Mouse (Mus musculus): ENCODE measurements around the gene Scn10a. TPM values are rescaled to one million over a fixed set of nuclear protein-coding genes. Genes with fewer than 3 reads are reported as not detected.

Gene Scn10a
- polyA plus RNA-seq, 1 experiment from 2014 or later: 0.08 TPM

DNA sequence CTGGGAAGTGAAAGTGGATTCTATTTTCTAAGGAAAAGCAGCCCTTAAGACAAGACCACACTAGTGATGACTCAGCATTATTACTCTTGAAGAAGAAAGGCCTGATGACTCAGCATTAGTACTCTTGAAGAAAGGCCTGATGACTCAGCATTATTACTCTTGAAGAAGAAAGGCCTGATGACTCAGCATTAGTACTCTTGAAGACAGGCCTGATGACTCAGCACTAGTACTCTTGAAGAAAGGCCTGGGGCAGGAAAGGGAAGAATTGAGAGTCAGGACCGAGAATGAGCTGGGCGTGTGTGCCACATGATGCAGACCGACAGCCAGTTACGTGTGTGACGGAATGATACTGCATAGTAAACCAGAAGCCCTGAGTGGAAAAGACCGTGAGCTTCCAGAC, 77.1 kb downstream of the Scn10a start:
- no peak for ATAC-seq
- no peak for TF ChIP-seq CTCF (IDR thresholded peaks at IDR 0.05)
- H3K27me3 ChIP-seq: peaks cover 8% of the 10 kb centered on the region
- no peak for DNase-seq (ENCODE audit: low read depth, low spot score)
- in situ Hi-C loops (cut with MboI; ENCODE audit: low pct_unique_long_range_greater_than_20kb): no loop called here
- CTCF ChIA-PET: no interaction called here
- POLR2A ChIA-PET: no interaction called here

DNA sequence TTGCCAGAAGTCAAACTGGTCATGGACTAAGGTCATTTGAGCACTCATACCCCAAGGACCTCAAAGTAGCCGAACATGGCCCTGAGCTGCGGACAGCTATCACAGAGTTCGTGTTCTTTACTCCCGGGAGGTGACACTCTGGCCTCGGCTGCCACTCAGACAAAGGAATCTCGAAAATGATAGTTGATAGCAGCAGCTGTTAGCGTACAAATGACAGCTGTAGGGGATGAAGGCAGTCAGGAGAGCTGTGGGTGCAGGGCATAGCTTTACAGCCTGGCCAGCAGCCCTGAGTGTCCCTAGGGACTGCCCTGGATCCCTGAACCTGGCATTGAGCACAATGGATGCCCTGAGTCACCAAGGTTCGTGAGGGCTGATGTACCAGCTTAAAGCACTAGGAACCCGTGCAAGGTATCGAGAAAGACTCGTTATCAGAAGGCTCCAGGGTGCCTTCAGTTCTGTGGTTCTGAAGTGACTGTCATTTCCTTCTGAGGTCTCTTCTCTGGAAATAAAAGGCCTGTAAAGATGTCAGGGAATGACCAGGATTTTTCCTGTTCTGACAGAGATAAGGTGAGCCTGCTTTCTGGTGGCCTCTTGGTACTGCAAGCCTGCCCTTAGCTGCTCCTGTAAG, 84.8 kb downstream of the Scn10a start:
- no peak for ATAC-seq
- POLR2A ChIA-PET: no interaction called here
- no peak for DNase-seq (ENCODE audit: low read depth, low spot score)
- peaks cover 17% of the 10 kb centered on the region for H3K27me3 ChIP-seq
- CTCF ChIA-PET: interaction anchor here (0.9 kb wide), 1 partner anchor 18 kb away, joined by 3 read pairs; no protein-coding TSS in a partner anchor
- no peak for TF ChIP-seq CTCF (IDR thresholded peaks at IDR 0.05)
- in situ Hi-C loops (cut with MboI; ENCODE audit: low pct_unique_long_range_greater_than_20kb): no loop called here

DNA sequence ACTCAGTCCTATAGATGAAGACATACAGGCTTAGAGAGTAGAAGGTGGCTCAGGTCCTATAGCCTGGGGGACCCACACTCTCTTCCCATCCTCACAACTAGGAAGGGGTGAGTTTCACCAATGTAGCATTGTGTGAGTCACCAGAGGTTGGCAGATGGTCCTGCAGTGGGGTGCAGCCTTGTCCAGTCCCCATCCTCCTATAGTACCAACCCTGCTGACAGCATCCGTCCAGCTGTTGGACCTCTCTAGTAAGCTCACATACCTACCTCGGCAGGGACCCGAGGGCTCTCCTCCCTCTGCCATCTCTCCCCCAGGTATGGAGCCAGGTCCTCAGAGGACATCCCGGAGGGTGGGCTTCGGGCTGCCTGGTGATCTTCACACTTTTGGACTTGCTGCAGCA, 85.6 kb downstream of the Scn10a start:
- POLR2A ChIA-PET: no interaction called here
- CTCF ChIA-PET: no interaction called here
- no peak for DNase-seq (ENCODE audit: low read depth, low spot score)
- ATAC-seq: no peak
- no peak for TF ChIP-seq CTCF (IDR thresholded peaks at IDR 0.05)
- peaks cover 21% of the 10 kb centered on the region for H3K27me3 ChIP-seq
- in situ Hi-C loops (cut with MboI; ENCODE audit: low pct_unique_long_range_greater_than_20kb): no loop called here

DNA sequence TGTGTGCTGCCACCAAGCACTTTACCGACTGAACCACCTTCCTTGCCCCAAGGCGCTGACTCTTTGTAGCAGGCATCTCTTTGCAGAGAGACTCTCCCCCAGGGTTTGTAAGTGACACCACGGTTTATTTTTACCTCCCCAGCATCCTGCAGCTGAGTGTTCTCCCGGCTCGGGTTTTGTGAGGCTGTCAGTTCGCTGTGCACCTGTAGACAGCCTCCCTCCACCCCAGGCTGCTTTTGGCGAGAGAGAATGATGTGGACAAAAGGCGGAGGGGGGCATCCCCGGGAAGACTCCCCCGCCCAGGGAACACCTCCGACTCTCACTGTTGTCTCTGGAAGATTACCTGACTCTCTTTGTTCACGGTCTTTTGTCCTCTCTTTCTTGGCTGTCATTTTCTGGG, 86.3 kb downstream of the Scn10a start:
- ATAC-seq (no peak), DNase-seq (ENCODE audit: low read depth, low spot score) (no peak)
- CTCF ChIA-PET: no interaction called here
- POLR2A ChIA-PET: no interaction called here
- in situ Hi-C loops (cut with MboI; ENCODE audit: low pct_unique_long_range_greater_than_20kb): no loop called here
- no peak for TF ChIP-seq CTCF (IDR thresholded peaks at IDR 0.05)
- H3K27me3 ChIP-seq: peaks cover 25% of the 10 kb centered on the region

DNA sequence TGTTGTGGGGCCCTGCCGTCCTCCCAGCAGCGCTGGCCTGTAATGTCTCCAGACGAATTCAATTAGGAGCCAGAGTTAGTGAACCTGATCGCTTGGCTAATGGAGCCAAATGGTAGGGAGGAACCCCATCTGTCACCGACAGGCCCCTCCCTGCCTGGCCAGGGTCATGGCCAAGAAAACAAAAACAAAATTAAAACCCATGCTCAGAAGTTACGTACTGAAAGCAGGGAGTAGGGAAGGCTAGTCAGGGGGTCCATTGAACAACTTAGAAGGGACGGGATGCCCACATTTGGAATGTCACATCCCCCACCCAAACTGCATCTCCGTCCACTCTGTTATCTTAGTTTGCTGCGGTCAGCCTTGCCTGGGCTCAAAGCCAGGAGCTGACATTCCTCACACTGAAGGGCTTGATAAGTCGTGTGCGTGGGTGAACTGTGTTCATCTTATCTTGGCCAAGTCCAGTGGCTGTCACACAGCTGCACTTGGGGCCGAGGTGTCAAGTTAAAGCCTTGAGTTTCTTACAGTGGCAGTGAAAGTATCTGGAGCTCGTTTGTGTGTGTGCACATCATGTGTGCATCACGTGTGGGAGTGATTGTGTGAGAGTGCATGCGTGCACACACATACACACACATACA, 87.1 kb downstream of the Scn10a start:
- no peak for TF ChIP-seq CTCF (IDR thresholded peaks at IDR 0.05)
- in situ Hi-C loops (cut with MboI; ENCODE audit: low pct_unique_long_range_greater_than_20kb): no loop called here
- DNase-seq (ENCODE audit: low read depth, low spot score) (no peak), ATAC-seq (no peak)
- ChIA-PET POLR2A (no interaction called here), CTCF (no interaction called here)
- H3K27me3 ChIP-seq: peaks cover 29% of the 10 kb centered on the region

DNA sequence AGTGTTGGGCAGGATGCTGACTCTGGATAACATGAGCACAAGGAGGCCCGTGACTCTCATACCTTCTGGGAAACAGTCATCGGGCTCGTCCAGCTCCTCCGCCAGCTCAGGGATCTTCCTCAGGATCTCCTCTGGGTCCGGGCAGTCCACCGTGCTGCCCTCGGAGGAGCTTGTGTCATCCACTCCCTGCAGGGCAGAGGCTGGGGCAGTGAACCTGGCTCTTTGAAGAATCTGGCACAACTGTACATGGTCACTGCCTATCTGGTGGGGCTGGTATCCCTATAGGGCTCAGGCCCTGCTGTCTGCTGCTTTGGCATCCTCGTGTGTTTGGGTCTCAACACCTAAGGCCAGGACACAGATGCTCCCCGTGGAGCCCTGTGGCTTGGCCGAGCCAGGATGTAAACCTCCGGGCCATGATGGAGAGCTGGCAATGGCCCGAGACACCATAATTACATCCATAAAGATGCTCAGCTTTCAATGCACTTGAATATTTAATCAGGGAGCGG, 87.7 kb downstream of the Scn10a start:
- H3K27me3 ChIP-seq: peaks cover 29% of the 10 kb centered on the region
- no peak for TF ChIP-seq CTCF (IDR thresholded peaks at IDR 0.05)
- DNase-seq (ENCODE audit: low read depth, low spot score) (no peak), ATAC-seq (no peak)
- POLR2A ChIA-PET: no interaction called here
- in situ Hi-C loops (cut with MboI; ENCODE audit: low pct_unique_long_range_greater_than_20kb): no loop called here
- CTCF ChIA-PET: no interaction called here

DNA sequence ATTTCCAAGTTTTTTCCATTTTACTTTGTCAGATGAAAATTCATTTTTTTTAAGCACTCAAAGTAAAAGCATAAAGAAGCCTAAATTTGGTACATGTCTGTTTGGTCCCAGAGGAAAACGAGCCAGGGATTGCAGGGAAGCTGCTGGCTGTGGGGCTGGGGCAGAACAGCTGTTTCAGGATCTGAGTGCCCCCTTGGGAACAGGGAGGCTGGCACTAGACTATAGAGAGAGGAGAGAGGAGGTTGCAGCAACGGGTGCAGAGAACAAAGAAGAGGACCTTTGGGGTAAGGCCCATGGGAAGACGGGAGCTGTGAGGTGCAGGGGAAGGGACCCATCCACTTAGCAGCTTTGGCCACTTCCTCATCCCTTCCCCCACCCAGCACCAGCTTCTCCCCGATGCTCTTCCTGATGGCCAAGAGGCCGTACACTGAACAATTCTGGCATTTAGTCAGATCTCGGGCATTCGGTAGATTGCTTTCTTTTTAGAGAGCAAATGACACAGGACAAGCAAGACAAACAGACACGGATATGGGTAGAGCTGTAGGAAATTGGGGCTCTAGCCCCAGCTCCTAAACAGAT, 90.3 kb downstream of the Scn10a start:
- in situ Hi-C loops (cut with MboI; ENCODE audit: low pct_unique_long_range_greater_than_20kb): no loop called here
- no peak for DNase-seq (ENCODE audit: low read depth, low spot score)
- TF ChIP-seq CTCF (IDR thresholded peaks at IDR 0.05): no peak
- CTCF ChIA-PET: interaction anchor here (1.4 kb wide), 1 partner anchor 18 kb away, joined by 4 read pairs; no protein-coding TSS in a partner anchor
- POLR2A ChIA-PET: no interaction called here
- peaks cover 30% of the 10 kb centered on the region for H3K27me3 ChIP-seq
- no peak for ATAC-seq

DNA sequence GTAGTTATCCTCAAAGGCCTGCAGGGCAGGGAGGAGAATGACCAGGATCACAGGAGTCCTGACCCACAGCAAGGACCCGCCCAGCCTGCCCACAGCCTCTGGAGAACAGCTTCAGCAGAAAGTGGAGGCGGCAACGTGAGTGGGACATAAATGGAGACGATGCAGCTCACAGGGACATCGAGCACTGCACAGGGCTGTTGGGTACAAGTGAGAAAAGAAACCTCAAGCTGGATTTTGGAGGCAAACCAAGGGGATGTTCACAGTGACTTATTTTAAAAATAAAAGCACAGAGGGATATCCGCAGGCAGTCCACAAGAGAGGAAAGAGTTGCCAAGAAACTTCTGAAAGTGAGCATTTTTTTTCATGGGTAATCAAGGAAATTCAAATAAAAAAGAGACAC, 91.9 kb downstream of the Scn10a start:
- peaks cover 31% of the 10 kb centered on the region for H3K27me3 ChIP-seq
- CTCF ChIA-PET: no interaction called here
- no peak for TF ChIP-seq CTCF (IDR thresholded peaks at IDR 0.05)
- in situ Hi-C loops (cut with MboI; ENCODE audit: low pct_unique_long_range_greater_than_20kb): no loop called here
- DNase-seq (ENCODE audit: low read depth, low spot score) (no peak), ATAC-seq (no peak)
- POLR2A ChIA-PET: no interaction called here

DNA sequence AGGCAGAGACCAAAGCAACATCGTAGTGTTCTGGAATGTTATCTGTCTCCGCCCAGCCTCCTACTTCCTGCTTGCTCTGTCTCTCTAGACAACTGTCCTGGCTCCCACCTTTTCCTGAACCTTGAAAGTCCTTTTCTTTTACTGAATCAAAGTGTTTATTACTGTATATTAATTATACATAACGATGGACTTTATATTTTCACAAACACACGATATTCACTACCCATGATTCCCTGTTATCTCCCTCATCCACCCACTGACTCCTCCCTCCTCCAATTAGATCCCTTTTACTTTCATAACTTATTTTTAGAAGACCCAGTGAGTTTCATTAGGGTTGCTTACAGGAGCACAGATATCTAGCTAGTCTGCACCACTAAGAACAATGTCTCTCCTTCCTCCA, 95.0 kb downstream of the Scn10a start:
- H3K27me3 ChIP-seq: peaks cover 24% of the 10 kb centered on the region
- ATAC-seq: no peak
- no peak for DNase-seq (ENCODE audit: low read depth, low spot score)
- CTCF ChIA-PET: no interaction called here
- no peak for TF ChIP-seq CTCF (IDR thresholded peaks at IDR 0.05)
- in situ Hi-C loops (cut with MboI; ENCODE audit: low pct_unique_long_range_greater_than_20kb): no loop called here
- POLR2A ChIA-PET: no interaction called here

DNA sequence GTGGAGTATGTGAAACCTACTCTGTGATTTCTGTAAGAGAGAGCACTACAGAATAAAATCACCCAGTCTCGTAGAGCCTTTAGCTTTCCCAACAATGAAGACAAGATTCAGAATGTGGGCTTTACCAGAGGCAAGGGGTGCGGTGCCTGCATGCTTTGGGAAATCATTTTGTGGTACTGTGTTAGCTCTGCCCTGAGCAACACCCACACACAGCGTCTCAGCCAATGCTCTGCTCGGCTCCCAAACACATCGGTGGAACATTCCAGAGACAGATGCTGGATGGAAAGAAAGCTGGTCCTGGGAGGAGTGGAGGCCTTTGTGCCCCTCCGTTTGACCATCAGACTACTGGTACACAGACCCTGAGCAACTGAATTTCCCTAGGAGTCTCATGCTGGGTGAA, 104.3 kb downstream of the Scn10a start:
- no peak for TF ChIP-seq CTCF (IDR thresholded peaks at IDR 0.05)
- POLR2A ChIA-PET: no interaction called here
- CTCF ChIA-PET: no interaction called here
- ATAC-seq: no peak
- DNase-seq (ENCODE audit: low read depth, low spot score): no peak
- peaks cover 8% of the 10 kb centered on the region for H3K27me3 ChIP-seq
- in situ Hi-C loops (cut with MboI; ENCODE audit: low pct_unique_long_range_greater_than_20kb): no loop called here

DNA sequence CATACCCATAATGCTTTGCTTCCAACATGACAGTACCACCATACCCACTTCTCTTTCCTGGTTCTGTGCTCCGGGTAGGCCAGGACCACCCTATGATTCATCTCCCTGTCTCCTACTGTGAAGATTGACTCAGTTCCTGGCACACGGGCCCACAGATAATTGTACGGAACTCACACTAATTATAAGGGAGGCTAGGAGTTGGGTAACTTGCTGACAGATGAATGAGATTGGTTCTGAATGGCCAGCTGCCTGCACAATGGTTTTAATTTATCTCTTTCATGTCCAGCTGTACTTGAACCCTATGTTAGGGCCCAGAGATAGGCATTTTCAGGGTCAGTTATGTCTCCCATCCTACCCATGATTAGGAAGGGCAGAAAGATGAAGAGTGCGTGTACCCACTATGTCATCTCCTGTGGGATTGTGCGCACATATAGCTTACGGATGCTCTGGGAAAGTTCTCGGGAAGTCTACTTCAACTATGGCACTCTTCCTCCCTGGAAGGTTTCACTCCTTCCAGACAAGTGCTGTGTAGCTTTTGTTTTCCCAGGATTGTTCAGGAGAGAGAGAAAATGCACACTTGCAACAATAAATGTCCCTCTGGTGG, 108.5 kb downstream of the Scn10a start:
- TF ChIP-seq CTCF (IDR thresholded peaks at IDR 0.05): no peak
- no peak for ATAC-seq
- H3K27me3 ChIP-seq: peaks cover 8% of the 10 kb centered on the region
- no peak for DNase-seq (ENCODE audit: low read depth, low spot score)
- in situ Hi-C loops (cut with MboI; ENCODE audit: low pct_unique_long_range_greater_than_20kb): no loop called here
- ChIA-PET POLR2A (no interaction called here), CTCF (no interaction called here)

Data from Patski (cell line).